Mouse (Mus musculus) left cerebral cortex, postnatal 36 days (tissue): ENCODE results near the gene Slc13a3. TPM values are rescaled to one million over a fixed set of nuclear protein-coding genes. Genes with fewer than 3 reads are reported as not detected.

Source experiments
- DNase-seq, 2 experiments: peaks; one replicate each; pipeline ENCODE4 v3.0.0; 2021 to 2022; ENCODE audit warnings: low spot score in 2 of 2, mixed read lengths in 1 of 2
- intact Hi-C: fragments of 180-260 bp; cut with DNase I; formaldehyde crosslinking; loops from one replicate; pipeline ENCODE4 v1.15.1; 2025
- total RNA-seq, 2 experiments: library from RNA; stranded (reverse); gene quantifications; 2 replicates each; pipeline ENCODE4 v1.2.3; 2021

Slc13a3 gene
- total RNA-seq, 2 experiments from 2014 or later: 14.1 to 17.0 TPM

GRCm38 (mm10) chr2:165375478-165375877, 97.6 kb downstream of the Slc13a3 start:
- DNase-seq: no peak
- intact Hi-C loops: no loop called here

- no peak for DNase-seq
- intact Hi-C loops: no loop called here
Measured at GRCm38 (mm10) chr2:165371066-165371465, 102.0 kb downstream of the Slc13a3 start.

- no peak for DNase-seq
- intact Hi-C loops: no loop called here
Measured at GRCm38 (mm10) chr2:165370348-165370747, 102.7 kb downstream of the Slc13a3 start.

- intact Hi-C loops: no loop called here
Measured at GRCm38 (mm10) chr2:165368496-165368895, 104.5 kb downstream of the Slc13a3 start, which contains the start of gene Zfp663. Gene Zfp663 (minus strand): TSS chr2:165368729.

GRCm38 (mm10) chr2:165367868-165368439, 105.1 kb downstream of the Slc13a3 start:
- no peak for DNase-seq
- intact Hi-C loops: no loop called here

More at GRCm38 (mm10) chr2:165368496-165368895, 104.5 kb downstream of the Slc13a3 start, which contains the start of gene Zfp663:
- no peak for DNase-seq

GRCm38 (mm10) chr2:165367047-165367520, 105.9 kb downstream of the Slc13a3 start:
- DNase-seq: no peak
- intact Hi-C loops: no loop called here

GRCm38 (mm10) chr2:165364334-165365091, 108.5 kb downstream of the Slc13a3 start:
- intact Hi-C loops: no loop called here
- DNase-seq: peak; percentile 50 to 52

GRCm38 (mm10) chr2:165363282-165363681, 109.7 kb downstream of the Slc13a3 start:
- DNase-seq: no peak
- intact Hi-C loops: no loop called here

GRCm38 (mm10) chr2:165360861-165361260, 112.2 kb downstream of the Slc13a3 start:
- DNase-seq: no peak
- intact Hi-C loops: loop anchor here (1.0 kb wide), 1 partner anchor 286 kb away; no protein-coding TSS in a partner anchor

Other genes with a start within 250 kb of the Slc13a3 start
- 10 to 100 TPM; 50.3 to 58.7 TPM for gene Cdh22, start 238.4 kb downstream of the Slc13a3 start, total RNA-seq
- gene Slc35c2, start 185.4 kb downstream of the Slc13a3 start, total RNA-seq: 10 to 100 TPM; 52.9 to 56.8 TPM
- 100 to 1,000 TPM; 160 to 161 TPM for gene Elmo2, start 146.8 kb downstream of the Slc13a3 start, total RNA-seq
- not detected for gene Zfp663, start 104.5 kb downstream of the Slc13a3 start, total RNA-seq
- 10 to 100 TPM; 13.2 to 15.4 TPM for gene Zfp334, start 85.0 kb downstream of the Slc13a3 start, total RNA-seq
- not detected for gene Ocstamp, start 72.8 kb downstream of the Slc13a3 start, total RNA-seq
- 10 to 100 TPM; 17.5 to 22.8 TPM for gene Trp53rka, start 20.1 kb upstream of the Slc13a3 start, total RNA-seq
- gene Slc2a10, start 30.6 kb upstream of the Slc13a3 start, total RNA-seq: under 1 TPM; 0.54 to 0.88 TPM
- 1 to 10 TPM; 1.7 to 3.9 TPM for gene Eya2, start 121.8 kb upstream of the Slc13a3 start, total RNA-seq